Mouse (Mus musculus): ENCODE results near the gene Pdzrn3.

The Pdzrn3 gene

DNA sequence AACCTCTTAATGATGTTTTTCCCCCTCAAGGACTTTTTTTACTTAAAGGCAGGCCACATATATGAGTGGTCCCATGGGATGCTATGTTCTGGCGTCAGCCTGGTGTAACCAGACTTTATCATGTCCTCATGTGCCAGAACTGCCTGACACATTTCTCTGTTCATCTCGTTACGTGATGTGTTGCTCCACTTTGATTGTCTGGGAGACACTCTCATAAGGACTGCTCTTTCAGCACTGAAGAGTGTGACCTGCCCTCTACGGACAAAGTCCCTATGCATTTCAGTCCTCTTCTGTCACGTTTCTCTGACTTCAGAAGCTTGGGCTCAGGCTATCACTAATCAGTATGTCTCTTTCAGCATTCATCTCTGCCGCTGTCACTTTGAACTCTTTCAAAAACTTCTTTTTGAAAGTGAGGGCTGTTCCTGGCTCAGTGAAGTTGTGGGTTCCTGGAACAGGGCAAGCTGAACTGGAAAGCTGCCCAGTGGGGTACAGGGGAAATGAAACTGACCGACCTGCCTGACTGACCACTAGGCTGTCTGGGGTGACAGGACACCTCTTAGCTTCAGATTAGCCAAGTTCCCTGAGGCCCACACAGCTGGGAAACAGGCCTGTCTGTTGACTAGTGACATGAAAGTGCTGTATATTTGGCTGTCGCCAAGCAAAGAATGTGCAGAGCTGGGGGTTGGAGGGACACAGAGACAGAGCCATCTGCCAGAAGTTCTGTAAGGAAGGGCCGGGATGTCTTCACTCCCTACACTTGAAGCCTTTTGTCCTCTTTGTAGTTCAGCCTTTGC, 10.7 kb downstream of the Pdzrn3 start:
- in situ Hi-C loops (cut with MboI), result no loop called here

DNA sequence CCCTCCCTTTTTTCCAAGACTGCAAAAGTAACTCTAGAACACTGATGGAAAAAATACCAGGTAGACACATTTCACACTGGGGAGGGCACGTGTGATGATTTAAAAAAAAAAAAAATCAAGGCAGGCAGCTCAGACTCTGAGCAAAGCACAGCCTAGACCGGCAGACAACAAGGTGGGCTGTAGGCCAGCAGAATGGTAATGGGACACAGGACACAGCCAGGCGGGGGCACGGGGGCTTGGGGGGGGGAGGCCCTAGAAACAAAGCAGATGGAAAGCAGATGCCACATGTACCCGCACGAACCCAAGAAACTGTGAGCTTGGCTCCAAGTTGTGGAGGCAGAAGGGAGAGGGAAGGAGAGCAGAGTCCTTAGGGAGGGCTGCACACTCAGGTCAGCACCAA, 11.9 kb downstream of the Pdzrn3 start:
- in situ Hi-C loops (cut with MboI), result no loop called here

DNA sequence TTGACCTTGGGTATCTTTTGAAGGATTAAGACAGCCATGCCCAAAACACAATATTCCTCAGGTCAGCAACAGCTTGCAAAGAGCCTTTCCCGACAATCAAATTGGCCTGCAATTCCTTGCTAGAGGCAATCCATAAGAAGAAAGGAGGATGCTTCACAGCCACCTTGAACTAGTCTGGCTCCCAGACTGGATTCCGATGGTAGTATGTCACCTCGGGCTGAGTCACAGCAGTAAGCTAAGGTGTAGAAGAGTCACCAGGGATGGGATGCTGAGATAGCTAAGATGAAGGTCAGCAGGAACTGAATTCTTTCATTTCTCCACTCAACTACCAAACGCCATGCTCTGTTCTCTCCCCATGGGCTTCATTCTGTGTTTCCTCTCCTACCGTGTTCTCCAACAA, 13.8 kb downstream of the Pdzrn3 start:
- in situ Hi-C loops (cut with MboI), result no loop called here

DNA sequence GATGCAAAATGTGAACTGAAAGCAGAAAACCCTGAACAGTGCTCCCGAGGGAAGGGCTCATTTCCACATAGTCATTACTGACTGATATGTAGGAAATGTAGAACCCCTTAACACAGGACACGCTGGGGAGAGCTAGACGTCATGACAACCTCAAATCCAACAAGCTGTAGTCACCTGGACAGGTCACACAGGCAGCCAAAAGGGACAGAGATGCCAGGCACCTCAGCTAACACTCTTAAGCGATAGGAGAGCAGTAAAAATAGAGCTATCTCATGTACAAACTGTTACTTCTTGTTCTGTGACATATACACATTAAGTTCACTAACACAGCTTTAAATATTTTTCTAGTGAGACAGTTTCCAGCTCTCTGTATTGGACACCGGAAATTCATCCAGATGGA, 15.0 kb downstream of the Pdzrn3 start:
- in situ Hi-C loops (cut with MboI), result no loop called here

DNA sequence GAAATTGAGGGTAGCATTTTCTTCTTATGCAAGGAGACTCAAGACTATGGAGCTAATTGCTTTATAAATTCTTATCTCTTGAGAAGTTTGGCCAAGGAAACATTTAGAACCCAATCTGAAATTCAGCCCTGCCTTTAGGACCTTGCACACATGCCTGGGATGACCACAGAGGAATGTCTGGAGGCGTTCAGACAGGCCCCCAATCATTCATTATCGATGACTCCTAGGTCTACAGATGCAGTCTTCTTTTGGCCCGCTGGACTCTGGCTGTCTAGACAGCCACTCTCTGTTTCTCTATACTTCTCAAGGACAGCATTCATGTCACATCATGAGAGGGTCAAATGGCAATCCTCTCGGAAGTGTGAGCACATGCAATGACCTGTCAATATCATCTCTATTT, 15.4 kb downstream of the Pdzrn3 start:
- in situ Hi-C loops (cut with MboI), result no loop called here

DNA sequence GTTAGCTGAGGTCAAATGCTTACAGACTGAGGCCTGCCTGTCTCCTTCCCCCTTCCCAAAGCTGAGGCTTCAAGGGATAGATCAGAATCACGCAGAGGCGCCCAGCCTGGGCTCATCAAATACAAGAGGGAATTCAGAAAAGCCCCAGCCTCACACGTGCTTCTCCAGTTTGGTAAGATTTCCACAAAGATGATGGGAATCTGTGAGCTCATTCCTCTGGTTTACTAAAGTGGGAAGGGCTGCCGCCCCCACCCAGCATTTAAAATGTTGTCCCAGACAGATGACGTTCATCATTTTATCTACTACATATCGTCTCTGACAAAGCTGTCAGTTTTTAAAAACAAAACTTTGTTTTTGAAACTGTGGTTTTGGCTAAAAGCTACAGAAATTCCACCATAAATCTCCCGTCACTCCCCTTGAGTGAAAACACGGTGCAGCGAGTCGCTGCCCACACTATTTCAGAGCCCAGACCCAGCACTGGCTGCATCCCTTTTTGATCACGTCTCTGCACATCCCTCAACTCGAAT, 17.4 kb downstream of the Pdzrn3 start:
- in situ Hi-C loops (cut with MboI), result no loop called here

DNA sequence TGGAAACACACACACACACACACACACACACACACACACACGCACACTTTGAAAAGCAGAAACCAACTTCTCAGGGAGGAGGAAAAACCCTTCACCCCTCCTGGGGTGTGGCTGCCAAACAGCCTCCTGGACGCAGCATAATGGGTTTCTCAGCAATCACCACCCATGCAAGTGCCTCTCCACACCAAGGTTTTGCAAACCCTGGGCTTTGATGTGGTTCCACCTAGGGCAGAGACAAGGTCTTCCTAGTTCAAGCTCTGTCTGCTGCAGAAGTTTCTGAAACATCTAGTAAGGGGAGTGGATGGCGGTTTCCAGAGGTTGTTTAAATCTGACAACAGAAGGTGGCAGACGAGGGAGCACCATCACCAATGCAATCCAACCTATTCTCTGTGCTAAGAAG, 18.1 kb downstream of the Pdzrn3 start:
- in situ Hi-C loops (cut with MboI), result no loop called here

DNA sequence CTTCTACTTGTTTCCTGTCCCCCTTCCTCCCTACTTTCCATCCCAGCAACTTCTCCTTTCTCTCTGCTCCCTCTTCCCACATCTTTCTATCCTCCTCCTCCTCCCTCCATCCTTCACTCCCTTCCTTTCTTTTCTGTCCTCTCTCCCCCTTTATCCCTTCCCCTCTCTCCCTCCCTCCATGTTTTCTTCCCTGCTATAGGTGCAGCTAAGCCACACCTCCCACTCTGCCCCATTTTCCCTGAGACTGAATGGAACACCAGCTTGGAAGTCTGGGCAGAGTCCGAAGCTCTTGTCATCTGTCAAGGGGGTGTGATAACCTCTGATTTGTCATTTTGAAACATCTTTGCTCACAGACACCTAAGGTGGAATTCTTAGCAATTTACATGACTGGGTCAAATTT, 22.8 kb downstream of the Pdzrn3 start:
- in situ Hi-C loops (cut with MboI), result no loop called here

DNA sequence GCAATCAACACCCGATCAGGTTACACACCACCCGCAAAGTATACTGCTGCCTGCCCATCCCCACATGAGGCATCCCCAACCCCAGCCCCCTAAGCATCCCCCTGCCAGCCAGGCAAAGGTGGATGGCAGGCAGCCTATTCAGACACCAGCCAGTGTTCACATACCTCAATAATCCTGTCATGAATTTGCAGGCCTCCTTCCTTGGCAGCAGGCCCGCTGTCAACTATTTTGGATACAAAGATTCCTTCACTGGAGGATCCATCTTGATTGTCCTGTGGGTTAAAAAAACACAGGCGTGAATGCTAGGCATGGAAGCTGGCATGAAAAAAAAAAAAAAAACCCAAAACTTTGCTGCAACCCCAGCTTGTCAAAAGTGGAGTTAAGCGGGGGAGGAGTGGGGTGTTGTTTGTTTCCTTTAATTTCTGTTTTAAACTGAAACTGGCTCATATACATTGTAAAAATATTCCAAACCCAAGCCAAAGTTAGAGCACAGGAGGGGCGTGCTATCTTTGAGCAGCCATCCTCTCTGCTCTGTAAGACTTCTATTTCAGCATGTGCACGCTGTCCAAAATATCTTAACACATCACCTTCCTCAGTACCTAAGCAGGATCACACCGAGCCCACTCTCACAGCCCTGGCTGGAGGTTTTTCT, 23.3 kb downstream of the Pdzrn3 start:
- in situ Hi-C loops (cut with MboI), result no loop called here

DNA sequence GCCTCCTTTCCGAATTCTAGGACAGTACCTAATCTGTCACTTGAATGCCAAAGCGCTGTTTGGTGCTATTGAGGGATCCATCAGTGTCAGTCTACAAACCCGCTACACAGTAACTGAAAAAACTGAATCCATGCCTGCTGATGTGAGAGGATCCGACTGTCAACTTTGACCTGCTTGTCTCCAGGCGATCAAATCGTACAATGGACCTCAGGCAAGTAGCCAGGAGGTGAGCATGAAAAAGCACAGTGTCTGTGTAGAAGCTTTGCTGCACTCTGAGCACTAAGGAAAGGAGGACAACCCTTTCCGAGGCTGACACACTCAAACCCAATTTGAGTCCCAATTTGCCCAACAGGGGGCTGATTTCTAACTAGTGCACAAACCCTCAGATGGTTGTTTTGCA, 24.0 kb downstream of the Pdzrn3 start:
- in situ Hi-C loops (cut with MboI), result no loop called here

DNA sequence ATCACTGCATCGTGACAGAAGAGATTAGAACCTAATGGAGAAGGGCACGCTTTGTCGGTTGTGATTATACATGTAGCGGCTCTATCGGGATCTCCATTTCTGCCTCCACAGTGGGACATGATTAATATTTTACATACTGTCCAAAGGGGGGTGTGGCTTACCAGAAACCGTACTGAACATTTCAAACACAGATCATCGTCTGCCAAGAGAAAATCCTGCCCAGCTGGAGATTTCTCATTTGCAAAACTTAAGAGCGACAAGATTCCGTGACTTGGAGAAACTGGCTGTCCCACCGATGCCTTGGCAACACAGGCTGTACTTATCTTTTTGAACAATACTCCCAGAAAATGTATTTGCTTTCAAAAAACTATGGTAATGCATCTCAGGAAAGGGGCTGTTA, 25.1 kb downstream of the Pdzrn3 start:
- in situ Hi-C loops (cut with MboI), result no loop called here

DNA sequence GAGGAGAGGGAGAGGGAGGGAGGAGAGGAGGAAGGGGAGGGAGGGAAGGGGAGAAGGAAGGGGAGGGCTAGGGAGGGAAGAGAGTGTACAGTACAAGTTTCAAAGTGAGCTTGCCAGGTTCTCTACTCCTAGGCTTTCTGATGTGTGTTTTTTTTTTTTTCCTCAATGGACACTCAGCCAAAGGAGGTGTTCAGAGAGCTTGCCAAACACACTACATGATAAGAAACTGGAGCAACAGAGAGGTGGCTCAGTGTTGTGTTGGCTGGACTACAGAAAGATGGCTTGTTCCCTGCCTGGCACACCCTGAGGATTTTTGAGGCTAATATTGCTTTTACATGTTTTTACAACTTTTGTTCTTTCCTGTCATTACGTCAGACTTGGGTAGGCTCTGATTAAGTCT, 26.6 kb downstream of the Pdzrn3 start:
- in situ Hi-C loops (cut with MboI), result no loop called here

DNA sequence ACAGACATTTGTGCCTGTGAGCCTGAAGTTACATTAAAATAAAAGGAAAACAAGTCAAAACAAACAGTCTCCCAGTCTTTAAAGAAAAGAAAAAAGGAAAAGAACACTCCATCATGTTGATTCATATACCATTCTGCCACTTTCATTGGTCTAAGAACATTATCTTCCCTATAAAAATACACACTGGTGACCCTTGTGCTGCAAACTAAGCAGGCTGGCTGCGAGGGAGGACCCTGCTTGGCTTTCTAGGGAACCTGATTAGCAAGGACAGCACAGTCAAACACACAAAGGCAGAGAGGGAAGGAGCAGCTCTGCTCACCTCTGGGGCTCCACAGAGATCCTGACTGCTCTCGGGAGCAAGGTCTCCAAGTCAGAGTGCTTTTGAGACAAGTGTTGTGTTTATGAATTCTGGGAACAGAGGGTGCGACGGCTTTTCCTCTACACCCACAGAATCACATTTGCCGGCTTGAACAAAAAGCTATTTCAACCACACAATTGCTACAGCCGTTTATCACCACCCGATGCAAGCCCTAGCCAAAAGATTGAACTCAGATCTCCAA, 27.2 kb downstream of the Pdzrn3 start:
- in situ Hi-C loops (cut with MboI), result no loop called here

DNA sequence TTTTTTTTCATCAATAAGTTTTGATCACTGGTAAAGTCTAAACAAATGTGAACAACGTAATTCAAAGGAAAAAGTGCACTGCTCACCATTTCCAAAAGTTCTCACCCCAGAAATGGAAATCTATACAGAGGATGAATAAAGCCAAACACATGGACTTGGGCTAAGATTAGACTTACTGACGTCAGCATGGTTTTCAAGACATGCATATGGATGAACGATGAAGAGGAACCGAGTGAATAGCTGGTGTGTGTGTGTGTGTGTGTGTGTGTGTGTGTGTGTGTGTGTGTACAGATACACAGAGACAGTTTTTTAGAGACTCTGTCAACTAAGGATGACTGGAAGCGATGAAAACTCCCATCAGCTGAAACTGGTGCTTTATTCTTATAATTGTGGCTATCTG, 29.2 kb downstream of the Pdzrn3 start:
- in situ Hi-C loops (cut with MboI), result no loop called here

DNA sequence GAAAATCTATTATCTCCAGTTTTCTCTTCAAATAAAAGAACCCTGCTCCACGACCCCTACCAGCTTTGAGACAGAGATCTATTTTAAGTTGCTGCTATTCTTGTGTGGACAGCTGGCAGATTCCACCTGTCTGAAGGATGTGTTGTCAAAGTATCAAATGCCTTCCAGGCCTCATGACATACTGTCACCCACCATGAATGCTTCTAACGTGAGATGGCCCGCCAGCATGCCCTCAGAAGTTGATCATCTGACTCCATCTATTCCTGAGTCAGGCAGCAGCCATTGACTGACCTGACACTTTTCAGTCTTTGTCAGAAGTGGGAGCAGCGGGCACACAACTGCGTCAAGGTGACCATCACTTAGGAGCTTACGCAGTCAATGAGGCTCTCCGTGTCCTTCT, 37.6 kb downstream of the Pdzrn3 start:
- in situ Hi-C loops (cut with MboI), result no loop called here

DNA sequence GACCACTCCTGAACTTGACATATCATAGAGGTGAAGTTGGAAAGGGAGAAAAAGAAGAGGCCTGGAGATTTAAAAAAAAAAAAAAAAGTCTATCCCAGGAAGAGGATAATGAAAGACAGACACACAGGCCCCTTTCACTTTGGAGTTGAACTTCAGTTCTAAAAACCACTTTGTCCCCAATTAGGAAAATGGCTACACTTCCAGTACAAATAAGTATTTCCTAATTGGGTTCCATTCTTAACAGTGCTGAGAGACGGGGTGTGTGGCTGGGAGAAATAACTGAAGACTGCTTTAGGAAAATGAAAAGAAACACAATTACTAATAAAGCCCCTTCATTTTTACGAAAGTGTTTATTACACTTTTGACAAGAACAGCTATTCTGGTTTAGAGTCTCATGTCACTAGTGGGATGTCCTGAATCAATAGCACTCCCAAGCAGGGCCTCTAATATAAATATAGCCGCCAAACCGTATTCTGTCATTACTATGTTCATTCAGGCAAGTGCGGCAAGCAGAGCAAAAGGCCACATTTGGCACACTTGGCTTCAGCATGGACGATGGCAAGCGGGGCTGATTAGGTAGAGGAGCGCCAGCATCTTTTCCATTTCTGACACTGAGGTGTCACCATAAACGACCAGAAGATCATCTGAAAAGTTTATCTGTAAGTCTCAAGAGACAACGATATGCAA, 39.7 kb downstream of the Pdzrn3 start:
- in situ Hi-C loops (cut with MboI), result no loop called here

DNA sequence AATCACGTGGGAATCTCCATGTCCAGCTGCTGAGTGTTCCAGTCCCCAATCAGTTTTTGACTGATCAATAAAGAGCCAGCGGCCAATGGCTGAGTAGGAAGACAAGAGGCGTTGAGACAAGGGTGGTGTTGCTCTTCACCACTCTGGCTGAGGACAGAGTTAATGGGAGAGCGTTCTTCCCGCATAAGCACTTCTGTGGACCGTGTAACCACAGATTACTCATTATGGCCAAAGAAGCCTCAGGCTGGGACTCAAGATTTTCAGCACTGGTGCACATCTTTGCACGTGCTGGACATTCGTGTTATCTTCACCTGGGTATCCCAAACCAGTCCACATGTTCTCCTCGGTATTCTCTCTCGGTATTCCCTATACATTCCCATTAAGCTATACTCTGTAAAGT, 41.0 kb downstream of the Pdzrn3 start:
- in situ Hi-C loops (cut with MboI), result no loop called here

DNA sequence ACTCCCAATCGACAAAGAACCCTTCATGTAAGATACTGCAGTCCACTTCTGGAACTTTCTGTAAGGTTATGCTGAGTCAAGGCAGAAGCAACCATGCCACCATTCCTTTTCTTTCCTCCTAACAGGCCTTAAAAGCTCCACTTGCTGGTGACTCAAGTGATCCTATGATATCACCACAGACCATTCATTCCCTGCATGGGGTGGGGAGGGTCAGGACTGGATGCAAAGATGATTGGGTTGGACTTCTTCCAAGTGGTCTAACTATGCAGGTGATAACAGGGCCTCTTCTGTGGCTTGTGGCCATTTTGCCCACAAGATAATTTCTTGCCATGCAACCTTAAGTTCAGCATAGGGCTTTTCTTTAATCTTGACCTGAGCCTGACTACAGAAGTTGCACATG, 42.0 kb downstream of the Pdzrn3 start:
- in situ Hi-C loops (cut with MboI), result no loop called here

DNA sequence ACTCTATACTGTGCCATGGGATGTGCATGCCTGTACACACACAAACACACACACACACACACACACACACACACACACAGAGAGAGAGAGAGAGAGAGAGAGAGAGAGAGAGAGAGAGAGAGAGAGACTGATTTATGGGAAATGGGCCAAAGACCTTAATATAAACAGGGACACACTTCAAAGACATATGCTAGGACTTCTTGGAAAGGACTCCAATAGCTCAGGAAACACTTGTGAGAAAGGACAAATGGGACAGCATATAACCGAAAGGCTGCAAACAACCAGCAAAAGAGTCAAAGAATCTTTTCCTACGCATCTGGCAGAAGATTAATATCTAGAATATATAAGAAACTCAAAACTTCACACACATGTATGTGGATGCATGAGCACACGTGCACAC, 43.2 kb downstream of the Pdzrn3 start:
- in situ Hi-C loops (cut with MboI), result no loop called here

DNA sequence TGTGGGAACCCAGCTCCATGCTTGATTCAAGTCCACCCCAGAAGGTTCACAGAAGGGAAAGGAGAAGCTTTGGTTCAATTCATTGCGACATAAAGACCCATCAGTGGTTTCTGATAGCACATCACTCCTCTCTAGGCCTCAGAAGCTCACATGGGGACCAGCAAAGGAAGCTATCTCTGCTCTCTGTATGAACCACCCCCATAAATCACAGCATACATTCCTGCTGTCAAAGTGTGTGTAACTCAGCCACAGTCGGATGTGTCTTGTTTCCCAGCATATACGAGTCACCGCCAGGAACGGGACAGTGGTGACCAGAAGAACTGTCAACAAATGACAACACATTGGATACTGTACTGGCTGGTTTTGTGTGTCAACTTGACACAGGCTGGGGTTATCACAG, 47.3 kb downstream of the Pdzrn3 start:
- in situ Hi-C loops (cut with MboI), result no loop called here

DNA sequence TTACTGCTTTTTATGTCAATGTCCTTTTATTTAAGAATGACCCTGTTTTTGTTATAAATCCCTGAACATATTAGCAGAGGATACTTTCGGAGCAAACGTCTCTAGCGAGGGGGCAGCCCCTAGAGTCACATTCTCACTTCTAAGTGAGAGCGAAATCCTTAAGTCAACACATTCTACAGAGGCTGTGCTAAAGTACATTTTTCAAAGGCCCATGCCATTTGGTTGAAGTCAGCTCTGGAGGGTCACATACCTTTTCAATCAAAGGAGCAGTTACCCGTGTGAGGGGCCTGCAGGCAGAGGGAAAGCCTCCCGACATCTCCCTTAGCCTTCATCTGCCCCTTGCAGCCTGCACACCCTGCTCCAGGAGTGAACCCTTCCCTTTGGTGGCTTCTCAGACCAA, 48.2 kb downstream of the Pdzrn3 start:
- in situ Hi-C loops (cut with MboI), result no loop called here

DNA sequence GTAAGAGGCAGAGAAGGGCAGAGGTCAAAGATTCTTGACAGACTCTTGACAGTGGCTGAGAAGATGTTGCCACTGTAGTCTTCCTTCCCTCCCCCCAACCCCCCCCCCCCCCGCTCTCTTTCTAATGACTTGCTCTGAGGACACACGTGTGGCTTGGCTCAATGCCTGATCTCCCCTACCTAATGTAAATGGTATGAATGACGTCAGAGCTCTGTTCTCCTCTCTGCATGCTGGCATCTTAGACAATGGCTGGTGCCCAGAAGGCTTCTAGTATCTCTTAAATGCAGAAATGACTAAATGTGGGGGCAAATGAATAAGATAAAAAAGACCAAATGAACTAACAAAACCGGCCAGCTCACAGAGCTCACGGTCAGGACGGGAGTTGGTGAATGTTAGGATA, 49.2 kb downstream of the Pdzrn3 start:
- in situ Hi-C loops (cut with MboI), result no loop called here

DNA sequence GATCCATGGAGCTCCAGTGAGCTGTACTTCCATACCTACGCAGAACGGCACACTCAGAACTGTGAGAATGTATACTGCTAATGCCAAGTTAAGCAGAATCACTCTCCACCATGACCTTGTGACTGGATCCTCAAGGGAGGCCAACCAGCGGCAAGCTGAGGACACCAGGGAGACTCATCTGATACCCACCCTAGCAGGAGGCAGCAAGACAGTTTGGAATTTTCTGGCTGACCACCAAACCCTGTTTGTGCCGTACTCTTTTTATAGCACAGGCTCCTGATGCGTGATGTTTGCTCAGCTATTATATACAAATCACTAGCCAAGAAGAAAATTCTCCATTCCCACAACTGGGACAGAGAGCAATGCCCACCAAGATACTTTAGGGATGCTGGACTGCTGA, 50.0 kb downstream of the Pdzrn3 start:
- in situ Hi-C loops (cut with MboI), result no loop called here

Data from mature B cell (primary cell).